Mouse (Mus musculus): ENCODE measurements around the gene Atxn7l2. TPM values are rescaled to one million over a fixed set of nuclear protein-coding genes. Genes with fewer than 3 reads are reported as not detected.

Gene Atxn7l2
- total RNA-seq, 1 experiment: 9.5 TPM

DNA sequence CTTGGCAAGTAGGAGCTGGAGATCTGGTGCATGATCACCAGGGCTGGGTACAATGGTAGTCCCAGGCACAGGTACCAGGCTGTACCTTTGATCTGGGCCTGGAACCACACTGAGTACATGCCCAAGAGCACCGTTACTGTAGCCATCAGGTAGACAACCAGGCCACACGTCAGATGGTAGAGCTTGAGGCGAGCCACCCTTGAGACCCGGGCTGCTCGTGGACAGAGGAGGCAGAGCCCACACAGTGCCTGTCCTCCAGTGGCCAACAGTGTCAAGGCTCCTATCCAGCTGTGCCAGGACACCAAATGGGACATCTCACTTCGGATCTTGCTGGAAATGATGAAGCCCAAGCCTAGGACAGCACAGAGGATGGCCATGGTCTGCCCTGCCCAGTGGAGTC, 11.5 kb downstream of the Atxn7l2 start:
- in situ Hi-C loops (cut with MboI; ENCODE audit: low sequenced_read_pairs in 2 of 2, unreplicated experiment in 2 of 2): no loop called here
- peaks cover 2 to 13% of the 10 kb centered on the region in 2 experiments; a peak in 3 of 4 replicates for H3K4me1 ChIP-seq (ENCODE audit: control insufficient read depth in 2 of 2, insufficient read depth in 2 of 2, low read length in 2 of 2, poor library complexity in 1 of 2)
- H3K9me3 ChIP-seq (ENCODE audit: control insufficient read depth, insufficient read depth, low read depth, low read length): no peaks in the 10 kb centered on the region
- TF ChIP-seq MAFK (IDR thresholded peaks at IDR 0.05; ENCODE audit: insufficient read depth, low read depth, low read length): no peak
- no peak for TF ChIP-seq ZNF384 (IDR thresholded peaks at IDR 0.05; ENCODE audit: low read depth, low read length)
- no peak for TF ChIP-seq HCFC1 (IDR thresholded peaks at IDR 0.05; ENCODE audit: borderline replicate concordance, insufficient read depth, low read length)
- TF ChIP-seq CHD2 (IDR thresholded peaks at IDR 0.05; ENCODE audit: low read depth, low read length): no peak
- no peak for TF ChIP-seq ZC3H11A (IDR thresholded peaks at IDR 0.05; ENCODE audit: borderline replicate concordance, low read depth, low read length)
- H3K27ac ChIP-seq (ENCODE audit: insufficient read depth, low read depth, low read length, poor library complexity, severe bottlenecking): no peak overlapping the region
- no peak overlapping the region for H3K9ac ChIP-seq (ENCODE audit: insufficient read depth, low read depth, low read length, poor library complexity, severe bottlenecking)
- H3K4me3 ChIP-seq (ENCODE audit: insufficient read depth in 1 of 2, low read depth in 1 of 2, low read length in 2 of 2, poor library complexity in 1 of 2, severe bottlenecking in 1 of 2): no peak overlapping the region
- H3K36me3 ChIP-seq (ENCODE audit: control insufficient read depth, insufficient read depth, low read length, poor library complexity, severe bottlenecking): peaks cover 8% of the 10 kb centered on the region; the same call in 1 of the 2 replicates
- no peak for DNase-seq (ENCODE audit: low read depth, low spot score)

DNA sequence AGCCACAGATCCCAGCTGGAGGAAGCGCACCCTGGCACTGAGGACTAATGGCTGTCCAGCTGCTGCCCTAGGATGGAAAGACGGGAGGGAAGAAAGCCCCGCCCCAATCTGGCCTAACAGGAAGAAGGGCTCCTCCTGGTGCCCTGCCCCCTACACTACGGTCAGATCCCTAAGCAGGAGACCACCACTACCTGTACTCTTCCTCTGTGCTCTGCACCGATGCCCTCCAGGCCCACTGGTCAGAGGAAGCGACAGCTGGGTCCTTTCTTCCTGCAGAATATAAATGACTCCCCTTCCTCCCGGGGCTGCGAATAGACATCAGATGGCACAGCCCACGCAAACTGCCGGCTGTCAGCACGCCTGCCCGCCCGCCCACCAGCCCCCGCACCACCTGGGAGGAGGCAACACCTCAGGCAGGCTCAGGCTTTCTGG, 13.7 kb downstream of the Atxn7l2 start:
- H3K27ac ChIP-seq (ENCODE audit: insufficient read depth, low read depth, low read length, poor library complexity, severe bottlenecking): no peak overlapping the region
- in situ Hi-C loops (cut with MboI; ENCODE audit: low sequenced_read_pairs in 2 of 2, unreplicated experiment in 2 of 2): no loop called here
- 0 out of 2 replicates have a peak, but pooled peaks cover 2% of the 10 kb centered on the region for H3K36me3 ChIP-seq (ENCODE audit: control insufficient read depth, insufficient read depth, low read length, poor library complexity, severe bottlenecking)
- peak overlapping the region in 1 of 2 experiments; percentile 17; a peak in 1 of 4 replicates for H3K4me3 ChIP-seq (ENCODE audit: insufficient read depth in 1 of 2, low read depth in 1 of 2, low read length in 2 of 2, poor library complexity in 1 of 2, severe bottlenecking in 1 of 2)
- DNase-seq (ENCODE audit: low read depth, low spot score): no peak
- TF ChIP-seq ZC3H11A (IDR thresholded peaks at IDR 0.05; ENCODE audit: borderline replicate concordance, low read depth, low read length): no peak
- no peak for TF ChIP-seq MAFK (IDR thresholded peaks at IDR 0.05; ENCODE audit: insufficient read depth, low read depth, low read length)
- TF ChIP-seq CHD2 (IDR thresholded peaks at IDR 0.05; ENCODE audit: low read depth, low read length): no peak
- TF ChIP-seq ZNF384 (IDR thresholded peaks at IDR 0.05; ENCODE audit: low read depth, low read length): no peak
- TF ChIP-seq HCFC1 (IDR thresholded peaks at IDR 0.05; ENCODE audit: borderline replicate concordance, insufficient read depth, low read length): no peak
- H3K9ac ChIP-seq (ENCODE audit: insufficient read depth, low read depth, low read length, poor library complexity, severe bottlenecking): peak overlapping the region; percentile 18; the same call in 1 of the 2 replicates
- peaks cover 2 to 10% of the 10 kb centered on the region in 2 experiments; a peak in 3 of 4 replicates for H3K4me1 ChIP-seq (ENCODE audit: control insufficient read depth in 2 of 2, insufficient read depth in 2 of 2, low read length in 2 of 2, poor library complexity in 1 of 2)
- no peaks in the 10 kb centered on the region for H3K9me3 ChIP-seq (ENCODE audit: control insufficient read depth, insufficient read depth, low read depth, low read length)

DNA sequence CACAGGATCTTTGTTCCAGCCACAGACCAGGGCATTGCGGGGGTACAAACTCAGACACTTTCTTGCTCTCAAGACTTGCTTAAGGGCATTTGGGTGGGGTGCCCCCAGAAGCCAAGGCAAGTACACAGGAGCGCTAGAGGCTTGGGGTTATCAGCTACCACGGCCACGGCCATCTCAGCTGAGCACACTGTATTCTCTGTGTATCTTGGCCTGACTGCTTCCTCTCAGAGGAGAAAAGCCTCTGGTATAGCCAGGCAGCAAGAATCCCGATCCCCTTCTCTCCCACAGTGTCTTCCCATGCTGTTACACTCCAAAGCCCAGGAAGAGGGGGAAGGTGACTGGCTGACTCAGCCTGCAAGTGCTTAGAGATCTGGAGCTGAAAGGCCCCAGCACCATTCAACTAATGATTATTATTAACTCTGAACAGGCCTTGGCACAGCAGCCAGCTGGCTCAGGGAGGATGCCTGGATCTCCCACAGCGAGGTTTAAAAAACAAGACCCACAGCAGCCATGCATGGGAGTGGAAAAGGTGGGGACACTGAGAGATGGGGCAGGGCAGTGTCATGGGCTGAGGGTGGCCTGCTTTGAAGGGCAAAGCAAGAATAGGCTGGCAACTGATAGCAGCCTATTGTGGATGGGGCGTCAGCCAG, 14.7 kb downstream of the Atxn7l2 start:
- H3K4me3 ChIP-seq (ENCODE audit: insufficient read depth in 1 of 2, low read depth in 1 of 2, low read length in 2 of 2, poor library complexity in 1 of 2, severe bottlenecking in 1 of 2): no peak overlapping the region
- no peak for DNase-seq (ENCODE audit: low read depth, low spot score)
- no peaks in the 10 kb centered on the region for H3K36me3 ChIP-seq (ENCODE audit: control insufficient read depth, insufficient read depth, low read length, poor library complexity, severe bottlenecking)
- no peaks in the 10 kb centered on the region for H3K9me3 ChIP-seq (ENCODE audit: control insufficient read depth, insufficient read depth, low read depth, low read length)
- no peak overlapping the region for H3K27ac ChIP-seq (ENCODE audit: insufficient read depth, low read depth, low read length, poor library complexity, severe bottlenecking)
- in situ Hi-C loops (cut with MboI; ENCODE audit: low sequenced_read_pairs in 2 of 2, unreplicated experiment in 2 of 2): no loop called here
- TF ChIP-seq CHD2 (IDR thresholded peaks at IDR 0.05; ENCODE audit: low read depth, low read length) (no peak), HCFC1 (IDR thresholded peaks at IDR 0.05; ENCODE audit: borderline replicate concordance, insufficient read depth, low read length) (no peak), ZNF384 (IDR thresholded peaks at IDR 0.05; ENCODE audit: low read depth, low read length) (no peak), ZC3H11A (IDR thresholded peaks at IDR 0.05; ENCODE audit: borderline replicate concordance, low read depth, low read length) (no peak), MAFK (IDR thresholded peaks at IDR 0.05; ENCODE audit: insufficient read depth, low read depth, low read length) (no peak)
- no peak overlapping the region for H3K9ac ChIP-seq (ENCODE audit: insufficient read depth, low read depth, low read length, poor library complexity, severe bottlenecking)
- H3K4me1 ChIP-seq (ENCODE audit: control insufficient read depth in 2 of 2, insufficient read depth in 2 of 2, low read length in 2 of 2, poor library complexity in 1 of 2): peaks cover 2 to 10% of the 10 kb centered on the region in 2 experiments; a peak in 3 of 4 replicates

DNA sequence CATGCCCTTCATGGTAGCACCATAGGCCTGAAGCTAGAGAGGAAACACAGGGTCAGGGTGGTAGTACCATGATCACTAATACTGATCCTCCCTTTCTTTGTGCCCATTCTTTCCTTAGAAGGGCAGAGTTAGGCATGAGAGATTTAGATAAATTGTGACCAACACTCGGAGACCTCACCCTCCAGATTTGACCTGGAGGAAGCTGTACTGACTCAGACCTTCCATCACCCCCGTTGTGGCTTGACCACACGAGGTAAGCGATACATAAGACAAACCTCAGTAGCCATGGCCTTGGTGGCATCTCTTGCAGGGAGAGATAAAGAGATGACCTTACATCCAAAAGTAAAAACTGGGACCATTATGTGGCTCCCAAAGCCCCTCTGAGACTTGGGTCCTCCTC, 15.4 kb downstream of the Atxn7l2 start:
- no peak for TF ChIP-seq HCFC1 (IDR thresholded peaks at IDR 0.05; ENCODE audit: borderline replicate concordance, insufficient read depth, low read length)
- no peak for TF ChIP-seq CHD2 (IDR thresholded peaks at IDR 0.05; ENCODE audit: low read depth, low read length)
- no peak for TF ChIP-seq ZNF384 (IDR thresholded peaks at IDR 0.05; ENCODE audit: low read depth, low read length)
- no peak for TF ChIP-seq MAFK (IDR thresholded peaks at IDR 0.05; ENCODE audit: insufficient read depth, low read depth, low read length)
- no peak for TF ChIP-seq ZC3H11A (IDR thresholded peaks at IDR 0.05; ENCODE audit: borderline replicate concordance, low read depth, low read length)
- Histone ChIP-seq H3K4me1 (ENCODE audit: control insufficient read depth in 2 of 2, insufficient read depth in 2 of 2, low read length in 2 of 2, poor library complexity in 1 of 2) (peaks cover 2 to 10% of the 10 kb centered on the region in 2 experiments; a peak in 3 of 4 replicates), H3K9me3 (ENCODE audit: control insufficient read depth, insufficient read depth, low read depth, low read length) (no peaks in the 10 kb centered on the region), H3K27ac (ENCODE audit: insufficient read depth, low read depth, low read length, poor library complexity, severe bottlenecking) (no peak overlapping the region), H3K9ac (ENCODE audit: insufficient read depth, low read depth, low read length, poor library complexity, severe bottlenecking) (no peak overlapping the region), H3K36me3 (ENCODE audit: control insufficient read depth, insufficient read depth, low read length, poor library complexity, severe bottlenecking) (no peaks in the 10 kb centered on the region), H3K4me3 (ENCODE audit: insufficient read depth in 1 of 2, low read depth in 1 of 2, low read length in 2 of 2, poor library complexity in 1 of 2, severe bottlenecking in 1 of 2) (no peak overlapping the region)
- in situ Hi-C loops (cut with MboI; ENCODE audit: low sequenced_read_pairs in 2 of 2, unreplicated experiment in 2 of 2): no loop called here
- DNase-seq (ENCODE audit: low read depth, low spot score): no peak

Measured in ES-E14 (cell line).